Mouse (Mus musculus): ENCODE measurements at regions not wholly inside any gene's neighbourhood (a gene's known extent, or its start where the extent isn't known, plus 50 kb on each side); places are given as distances from the start of the nearest gene placed in this dataset.

- ATAC-seq (replicated peaks; ENCODE audit: low FRiP score, low TSS enrichment, poor library complexity, severe bottlenecking): peak; percentile 44; the same call in 1 of the 2 replicates
Observed at GRCm38 (mm10) chr14:76188105-76188645, 77.5 kb downstream of the Nufip1 start.

GRCm38 (mm10) chr14:76195324-76195723 is 84.6 kb downstream of the Nufip1 start:
- no peak for ATAC-seq (replicated peaks; ENCODE audit: low FRiP score, low TSS enrichment, poor library complexity, severe bottlenecking)

GRCm38 (mm10) chr14:76197357-76197756 is 86.7 kb downstream of the Nufip1 start:
- ATAC-seq (replicated peaks; ENCODE audit: low FRiP score, low TSS enrichment, poor library complexity, severe bottlenecking): no peak

- no peak for ATAC-seq (replicated peaks; ENCODE audit: low FRiP score, low TSS enrichment, poor library complexity, severe bottlenecking)
Observed at GRCm38 (mm10) chr14:76198406-76198805, 87.7 kb downstream of the Nufip1 start.

- ATAC-seq (replicated peaks; ENCODE audit: low FRiP score, low TSS enrichment, poor library complexity, severe bottlenecking): no peak
Observed at GRCm38 (mm10) chr14:76202595-76202994, 91.9 kb downstream of the Nufip1 start.

- no peak for ATAC-seq (replicated peaks; ENCODE audit: low FRiP score, low TSS enrichment, poor library complexity, severe bottlenecking)
Observed at GRCm38 (mm10) chr14:76203135-76203534, 92.4 kb downstream of the Nufip1 start.

- ATAC-seq (replicated peaks; ENCODE audit: low FRiP score, low TSS enrichment, poor library complexity, severe bottlenecking): 0 out of 2 replicates have a peak, but pooled peaks have one; percentile 14
Observed at GRCm38 (mm10) chr14:76216446-76217177, 105.9 kb downstream of the Nufip1 start.

GRCm38 (mm10) chr14:76217178-76217500 is 106.4 kb downstream of the Nufip1 start:
- ATAC-seq (replicated peaks; ENCODE audit: low FRiP score, low TSS enrichment, poor library complexity, severe bottlenecking): no peak

GRCm38 (mm10) chr14:76217571-76218256 is 107.0 kb downstream of the Nufip1 start:
- ATAC-seq (replicated peaks; ENCODE audit: low FRiP score, low TSS enrichment, poor library complexity, severe bottlenecking): no peak

- no peak for ATAC-seq (replicated peaks; ENCODE audit: low FRiP score, low TSS enrichment, poor library complexity, severe bottlenecking)
Observed at GRCm38 (mm10) chr14:76220952-76221351, 110.3 kb downstream of the Nufip1 start.

- ATAC-seq (replicated peaks; ENCODE audit: low FRiP score, low TSS enrichment, poor library complexity, severe bottlenecking): 0 out of 2 replicates have a peak, but pooled peaks have one; percentile 52
Observed at GRCm38 (mm10) chr14:76221617-76222319, 111.1 kb downstream of the Nufip1 start.

- no peak for ATAC-seq (replicated peaks; ENCODE audit: low FRiP score, low TSS enrichment, poor library complexity, severe bottlenecking)
Observed at GRCm38 (mm10) chr14:76222320-76222626, 111.6 kb downstream of the Nufip1 start.

GRCm38 (mm10) chr14:76223036-76223650 is 112.5 kb downstream of the Nufip1 start:
- no peak for ATAC-seq (replicated peaks; ENCODE audit: low FRiP score, low TSS enrichment, poor library complexity, severe bottlenecking)

GRCm38 (mm10) chr14:76223903-76224302 is 113.2 kb downstream of the Nufip1 start:
- ATAC-seq (replicated peaks; ENCODE audit: low FRiP score, low TSS enrichment, poor library complexity, severe bottlenecking): no peak

GRCm38 (mm10) chr14:76225532-76225931 is 114.8 kb downstream of the Nufip1 start:
- ATAC-seq (replicated peaks; ENCODE audit: low FRiP score, low TSS enrichment, poor library complexity, severe bottlenecking): no peak

GRCm38 (mm10) chr14:76226621-76227297 is 116.1 kb downstream of the Nufip1 start:
- no peak for ATAC-seq (replicated peaks; ENCODE audit: low FRiP score, low TSS enrichment, poor library complexity, severe bottlenecking)

GRCm38 (mm10) chr14:76228968-76229555 is 118.4 kb downstream of the Nufip1 start:
- peak; percentile 37; the same call in 1 of the 2 replicates for ATAC-seq (replicated peaks; ENCODE audit: low FRiP score, low TSS enrichment, poor library complexity, severe bottlenecking)

GRCm38 (mm10) chr14:76239856-76240493 is 129.3 kb downstream of the Nufip1 start:
- no peak for ATAC-seq (replicated peaks; ENCODE audit: low FRiP score, low TSS enrichment, poor library complexity, severe bottlenecking)

Measured in megakaryocyte-erythroid progenitor cell, adult 5-6 weeks (primary cell).